Mouse (Mus musculus): ENCODE results near the gene Mob2. TPM values are rescaled to one million over a fixed set of nuclear protein-coding genes. Genes with fewer than 3 reads are reported as not detected.

The Mob2 gene
- polyA plus RNA-seq, 1 experiment from 2014 or later, result 77.2 TPM

- Histone ChIP-seq H3K36me3 (ENCODE audit: insufficient read depth, low read length) (no peaks in the 10 kb centered on the region), H3K9ac (replicated peaks; ENCODE audit: low read length) (no peak overlapping the region), H3K9me3 (ENCODE audit: low read length) (no peaks in the 10 kb centered on the region), H3K4me1 (ENCODE audit: insufficient read depth, low read length) (no peaks in the 10 kb centered on the region), H3K27ac (ENCODE audit: low read length) (no peak overlapping the region), H3K4me2 (replicated peaks; ENCODE audit: low read depth, low read length) (no peak overlapping the region), H3K27me3 (ENCODE audit: insufficient read depth, low read length) (no peaks in the 10 kb centered on the region), H3K4me3 (ENCODE audit: low read length) (no peak overlapping the region)
- no peak for ATAC-seq (ENCODE audit: low FRiP score, low TSS enrichment)
- WGBS, result 91% methylated on average over 3 of the region's 3 CpGs
Observed at GRCm38 (mm10) chr7:141962521-141962920, 98.3 kb downstream of the Mob2 start.

- Histone ChIP-seq H3K9me3 (ENCODE audit: low read length) (no peaks in the 10 kb centered on the region), H3K4me3 (ENCODE audit: low read length) (no peak overlapping the region), H3K27ac (ENCODE audit: low read length) (no peak overlapping the region), H3K4me2 (replicated peaks; ENCODE audit: low read depth, low read length) (no peak overlapping the region), H3K4me1 (ENCODE audit: insufficient read depth, low read length) (no peaks in the 10 kb centered on the region), H3K9ac (replicated peaks; ENCODE audit: low read length) (no peak overlapping the region), H3K27me3 (ENCODE audit: insufficient read depth, low read length) (no peaks in the 10 kb centered on the region), H3K36me3 (ENCODE audit: insufficient read depth, low read length) (no peaks in the 10 kb centered on the region)
- no peak for ATAC-seq (ENCODE audit: low FRiP score, low TSS enrichment)
- WGBS, result 78% methylated on average over 3 of the region's 3 CpGs
Observed at GRCm38 (mm10) chr7:141961491-141961890, 99.4 kb downstream of the Mob2 start.

GRCm38 (mm10) chr7:141960926-141961325 lies 99.9 kb downstream of the Mob2 start:
- no peaks in the 10 kb centered on the region for H3K36me3 ChIP-seq (ENCODE audit: insufficient read depth, low read length)
- no peaks in the 10 kb centered on the region for H3K4me1 ChIP-seq (ENCODE audit: insufficient read depth, low read length)
- H3K27me3 ChIP-seq (ENCODE audit: insufficient read depth, low read length), result no peaks in the 10 kb centered on the region
- H3K27ac ChIP-seq (ENCODE audit: low read length), result no peak overlapping the region
- 78% methylated on average over 2 of the region's 2 CpGs for WGBS
- no peak overlapping the region for H3K4me2 ChIP-seq (replicated peaks; ENCODE audit: low read depth, low read length)
- H3K4me3 ChIP-seq (ENCODE audit: low read length), result no peak overlapping the region
- H3K9me3 ChIP-seq (ENCODE audit: low read length), result no peaks in the 10 kb centered on the region
- no peak for ATAC-seq (ENCODE audit: low FRiP score, low TSS enrichment)
- no peak overlapping the region for H3K9ac ChIP-seq (replicated peaks; ENCODE audit: low read length)

- no peak overlapping the region for H3K4me3 ChIP-seq (ENCODE audit: low read length)
- H3K4me1 ChIP-seq (ENCODE audit: insufficient read depth, low read length), result no peaks in the 10 kb centered on the region
- no peaks in the 10 kb centered on the region for H3K9me3 ChIP-seq (ENCODE audit: low read length)
- no peak overlapping the region for H3K27ac ChIP-seq (ENCODE audit: low read length)
- WGBS, result 72% methylated on average over 1 of the region's 1 CpGs
- H3K9ac ChIP-seq (replicated peaks; ENCODE audit: low read length), result no peak overlapping the region
- no peaks in the 10 kb centered on the region for H3K36me3 ChIP-seq (ENCODE audit: insufficient read depth, low read length)
- ATAC-seq (ENCODE audit: low FRiP score, low TSS enrichment), result no peak
- H3K27me3 ChIP-seq (ENCODE audit: insufficient read depth, low read length), result no peaks in the 10 kb centered on the region; the same call in 1 of the 2 replicates
- no peak overlapping the region for H3K4me2 ChIP-seq (replicated peaks; ENCODE audit: low read depth, low read length)
Observed at GRCm38 (mm10) chr7:141959133-141959532, 101.7 kb downstream of the Mob2 start.

Small RNAs within 50 kb of the gene (microRNA-seq; reads per million reads assigned to microRNA genes)
- gene Mir3104, result not detected

Other genes starting within 250 kb of the Mob2 start
- 0.02 TPM in 1 of 2 replicates, not detected in the other for gene Muc5b, start 222.0 kb downstream of the Mob2 start, polyA plus RNA-seq (2015; fragmentation: Nextera tagmentation; extraction: Ambion mirVana)
- 52.6 and 53.3 TPM in 2 replicates for gene Tollip, start 142.6 kb downstream of the Mob2 start, polyA plus RNA-seq (2015; fragmentation: Nextera tagmentation; extraction: Ambion mirVana)
- 0.61 and 0.85 TPM in 2 replicates for gene Brsk2, start 111.3 kb downstream of the Mob2 start, polyA plus RNA-seq (2015; fragmentation: Nextera tagmentation; extraction: Ambion mirVana)
- gene Dusp8, start 34.8 kb upstream of the Mob2 start, polyA plus RNA-seq (2015; fragmentation: Nextera tagmentation; extraction: Ambion mirVana), result 2.4 and 2.5 TPM in 2 replicates
- gene Gm45618, start 59.7 kb upstream of the Mob2 start, polyA plus RNA-seq (2015; fragmentation: Nextera tagmentation; extraction: Ambion mirVana), result not detected in 2 replicates
- gene Gm39115, start 75.0 kb upstream of the Mob2 start, polyA plus RNA-seq (2015; fragmentation: Nextera tagmentation; extraction: Ambion mirVana), result not detected in 2 replicates
- not detected in 2 replicates for gene Gm45337, start 83.5 kb upstream of the Mob2 start, polyA plus RNA-seq (2015; fragmentation: Nextera tagmentation; extraction: Ambion mirVana)
- gene Gm29735, start 96.0 kb upstream of the Mob2 start, polyA plus RNA-seq (2015; fragmentation: Nextera tagmentation; extraction: Ambion mirVana), result not detected in 2 replicates
- not detected in 2 replicates for gene Gm4553, start 104.7 kb upstream of the Mob2 start, polyA plus RNA-seq (2015; fragmentation: Nextera tagmentation; extraction: Ambion mirVana)
- gene Krtap5-2, start 114.9 kb upstream of the Mob2 start, polyA plus RNA-seq (2015; fragmentation: Nextera tagmentation; extraction: Ambion mirVana), result not detected in 2 replicates
- not detected in 2 replicates for gene Gm10153, start 129.3 kb upstream of the Mob2 start, polyA plus RNA-seq (2015; fragmentation: Nextera tagmentation; extraction: Ambion mirVana)
- not detected in 2 replicates for gene Krtap5-3, start 140.3 kb upstream of the Mob2 start, polyA plus RNA-seq (2015; fragmentation: Nextera tagmentation; extraction: Ambion mirVana)
- not detected in 2 replicates for gene Gm7579, start 150.8 kb upstream of the Mob2 start, polyA plus RNA-seq (2015; fragmentation: Nextera tagmentation; extraction: Ambion mirVana)
- not detected in 2 replicates for gene Krtap5-5, start 168.9 kb upstream of the Mob2 start, polyA plus RNA-seq (2015; fragmentation: Nextera tagmentation; extraction: Ambion mirVana)
- gene Gm40460, start 180.0 kb upstream of the Mob2 start, polyA plus RNA-seq (2015; fragmentation: Nextera tagmentation; extraction: Ambion mirVana), result not detected in 2 replicates
- gene Gm2431, start 197.3 kb upstream of the Mob2 start, polyA plus RNA-seq (2015; fragmentation: Nextera tagmentation; extraction: Ambion mirVana), result not detected in 2 replicates
- not detected in 2 replicates for gene Gm4559, start 213.3 kb upstream of the Mob2 start, polyA plus RNA-seq (2015; fragmentation: Nextera tagmentation; extraction: Ambion mirVana)
- gene Krtap5-1, start 236.1 kb upstream of the Mob2 start, polyA plus RNA-seq (2015; fragmentation: Nextera tagmentation; extraction: Ambion mirVana), result not detected in 2 replicates
- gene Krtap5-4, start 242.5 kb upstream of the Mob2 start, polyA plus RNA-seq (2015; fragmentation: Nextera tagmentation; extraction: Ambion mirVana), result not detected in 2 replicates